Mouse (Mus musculus): ENCODE results near the gene Lrrc30. TPM values are rescaled to one million over a fixed set of nuclear protein-coding genes. Genes with fewer than 3 reads are reported as not detected.
A peak's percentile ranks its signal among the peaks of the same experiment; 100 is the strongest.

The Lrrc30 gene
- total and polyA plus RNA-seq, 2 experiments from 2014 or later, result 0.11 TPM; not detected in 1

GRCm38 (mm10) chr17:67612151-67612550 lies 20.4 kb downstream of the Lrrc30 start:
- 67% methylated on average over 3 of the region's 3 CpGs for WGBS
- H3K4me2 ChIP-seq (ENCODE audit: low read depth, low read length), result no peak overlapping the region
- no peak for ATAC-seq (ENCODE audit: insufficient read depth, low read depth)
- no peak overlapping the region for H3K27ac ChIP-seq (ENCODE audit: low read depth)
- TF ChIP-seq EP300 (IDR thresholded peaks at IDR 0.05; ENCODE audit: low read depth), result no peak
- TF ChIP-seq CTCF (IDR thresholded peaks at IDR 0.05; ENCODE audit: low read depth), result no peak
- DNase-seq (ENCODE audit: low spot score), result no peak
- H3K9ac ChIP-seq (replicated peaks; ENCODE audit: low read depth, low read length), result no peak overlapping the region
- no peaks in the 10 kb centered on the region for H3K27me3 ChIP-seq (ENCODE audit: control insufficient read depth, insufficient read depth, low read length)
- no peak overlapping the region for H3K4me3 ChIP-seq (ENCODE audit: low read depth, low read length)
- H3K36me3 ChIP-seq (replicated peaks; ENCODE audit: control insufficient read depth, insufficient read depth, low read length), result no peaks in the 10 kb centered on the region
- H3K4me1 ChIP-seq (ENCODE audit: control insufficient read depth, insufficient read depth), result no peaks in the 10 kb centered on the region
- no peaks in the 10 kb centered on the region for H3K9me3 ChIP-seq (replicated peaks; ENCODE audit: control insufficient read depth, low read length)

DNA sequence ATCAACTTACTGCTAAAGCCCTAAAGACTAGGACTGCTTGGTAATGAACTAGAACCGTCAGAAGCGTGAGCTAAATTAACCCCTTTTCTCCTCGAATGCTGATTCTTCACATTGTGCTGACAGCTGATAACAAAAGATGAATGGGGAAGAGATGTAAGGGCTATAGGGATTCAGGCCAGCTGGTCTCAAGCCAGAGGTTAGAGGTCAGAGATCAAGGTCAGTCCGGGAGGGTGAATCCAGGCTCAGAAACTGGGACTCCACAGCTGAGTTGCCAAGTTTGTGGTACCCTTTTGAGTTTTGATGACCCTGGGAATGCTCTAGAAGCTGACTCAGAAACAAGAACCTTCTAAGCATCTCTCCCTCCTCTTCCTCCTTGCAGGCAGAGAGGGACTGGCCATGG lies 28.1 kb downstream of the Lrrc30 start:
- 0 out of 2 replicates have a peak, but pooled peaks cover 3% of the 10 kb centered on the region for H3K4me1 ChIP-seq (ENCODE audit: control insufficient read depth, insufficient read depth)
- 33% methylated on average over 4 of the region's 4 CpGs for WGBS
- H3K27ac ChIP-seq (ENCODE audit: low read depth), result no peak overlapping the region
- no peak for TF ChIP-seq EP300 (IDR thresholded peaks at IDR 0.05; ENCODE audit: low read depth)
- TF ChIP-seq CTCF (IDR thresholded peaks at IDR 0.05; ENCODE audit: low read depth), result no peak
- H3K36me3 ChIP-seq (replicated peaks; ENCODE audit: control insufficient read depth, insufficient read depth, low read length), result no peaks in the 10 kb centered on the region
- ATAC-seq (ENCODE audit: insufficient read depth, low read depth) (no peak), DNase-seq (ENCODE audit: low spot score) (no peak)
- H3K9ac ChIP-seq (replicated peaks; ENCODE audit: low read depth, low read length), result no peak overlapping the region
- H3K4me2 ChIP-seq (ENCODE audit: low read depth, low read length), result no peak overlapping the region
- H3K4me3 ChIP-seq (ENCODE audit: low read depth, low read length), result no peak overlapping the region
- no peaks in the 10 kb centered on the region for H3K9me3 ChIP-seq (replicated peaks; ENCODE audit: control insufficient read depth, low read length)
- H3K27me3 ChIP-seq (ENCODE audit: control insufficient read depth, insufficient read depth, low read length), result no peaks in the 10 kb centered on the region

GRCm38 (mm10) chr17:67602556-67602955 lies 30.0 kb downstream of the Lrrc30 start:
- TF ChIP-seq CTCF (IDR thresholded peaks at IDR 0.05; ENCODE audit: low read depth), result no peak
- TF ChIP-seq EP300 (IDR thresholded peaks at IDR 0.05; ENCODE audit: low read depth), result no peak
- ATAC-seq (ENCODE audit: insufficient read depth, low read depth), result no peak
- no peak overlapping the region for H3K9ac ChIP-seq (replicated peaks; ENCODE audit: low read depth, low read length)
- no peaks in the 10 kb centered on the region for H3K27me3 ChIP-seq (ENCODE audit: control insufficient read depth, insufficient read depth, low read length)
- no peak overlapping the region for H3K4me3 ChIP-seq (ENCODE audit: low read depth, low read length)
- 60% methylated on average over 4 of the region's 4 CpGs for WGBS
- H3K9me3 ChIP-seq (replicated peaks; ENCODE audit: control insufficient read depth, low read length), result no peaks in the 10 kb centered on the region
- H3K27ac ChIP-seq (ENCODE audit: low read depth), result no peak overlapping the region
- no peak for DNase-seq (ENCODE audit: low spot score)
- H3K36me3 ChIP-seq (replicated peaks; ENCODE audit: control insufficient read depth, insufficient read depth, low read length), result no peaks in the 10 kb centered on the region
- 0 out of 2 replicates have a peak, but pooled peaks cover 3% of the 10 kb centered on the region for H3K4me1 ChIP-seq (ENCODE audit: control insufficient read depth, insufficient read depth)
- H3K4me2 ChIP-seq (ENCODE audit: low read depth, low read length), result no peak overlapping the region

DNA sequence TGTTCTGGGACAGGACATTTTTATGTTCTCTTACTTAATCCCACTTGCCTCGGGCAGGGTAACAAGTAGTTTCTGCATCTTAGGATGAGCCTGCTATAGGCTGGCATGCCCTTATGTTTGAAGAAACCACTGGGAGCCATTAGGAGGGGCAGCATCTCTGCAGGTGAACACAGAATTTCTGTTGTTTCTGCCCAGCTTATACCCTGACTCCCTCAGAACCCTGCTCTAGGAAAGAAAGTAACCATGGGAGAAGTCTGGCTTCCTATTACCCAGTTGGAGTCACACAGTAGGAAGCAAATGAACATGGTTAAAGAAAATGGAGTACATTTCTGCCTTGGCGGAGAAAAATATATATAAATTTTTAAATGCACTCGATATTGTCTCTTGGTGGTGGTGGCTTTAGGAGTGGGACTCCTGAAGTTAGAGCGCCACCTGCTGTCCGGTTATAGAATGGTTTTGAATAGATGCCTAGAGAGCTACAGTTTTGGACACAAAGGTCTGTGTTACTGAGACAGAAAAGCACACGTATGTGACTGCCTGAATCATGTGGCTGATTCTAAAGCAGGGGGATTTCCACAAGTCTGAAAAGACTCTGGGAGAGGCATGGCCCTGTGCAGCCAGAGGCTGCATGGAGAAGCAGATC lies 47.5 kb downstream of the Lrrc30 start:
- Histone ChIP-seq H3K27me3 (ENCODE audit: control insufficient read depth, insufficient read depth, low read length) (no peaks in the 10 kb centered on the region), H3K27ac (ENCODE audit: low read depth) (no peak overlapping the region), H3K9ac (replicated peaks; ENCODE audit: low read depth, low read length) (no peak overlapping the region), H3K4me3 (ENCODE audit: low read depth, low read length) (no peak overlapping the region), H3K4me2 (ENCODE audit: low read depth, low read length) (no peak overlapping the region; the same call in 1 of the 2 replicates), H3K9me3 (replicated peaks; ENCODE audit: control insufficient read depth, low read length) (no peaks in the 10 kb centered on the region), H3K4me1 (ENCODE audit: control insufficient read depth, insufficient read depth) (0 out of 2 replicates have a peak, but pooled peaks cover 4% of the 10 kb centered on the region), H3K36me3 (replicated peaks; ENCODE audit: control insufficient read depth, insufficient read depth, low read length) (no peaks in the 10 kb centered on the region)
- DNase-seq (ENCODE audit: low spot score) (peak; percentile 72), ATAC-seq (ENCODE audit: insufficient read depth, low read depth) (0 out of 2 replicates have a peak, but pooled peaks have one; percentile 41)
- 18% methylated on average over 6 of the region's 6 CpGs for WGBS
- peak; percentile 78 for TF ChIP-seq CTCF (IDR thresholded peaks at IDR 0.05; ENCODE audit: low read depth)
- TF ChIP-seq EP300 (IDR thresholded peaks at IDR 0.05; ENCODE audit: low read depth), result no peak

DNA sequence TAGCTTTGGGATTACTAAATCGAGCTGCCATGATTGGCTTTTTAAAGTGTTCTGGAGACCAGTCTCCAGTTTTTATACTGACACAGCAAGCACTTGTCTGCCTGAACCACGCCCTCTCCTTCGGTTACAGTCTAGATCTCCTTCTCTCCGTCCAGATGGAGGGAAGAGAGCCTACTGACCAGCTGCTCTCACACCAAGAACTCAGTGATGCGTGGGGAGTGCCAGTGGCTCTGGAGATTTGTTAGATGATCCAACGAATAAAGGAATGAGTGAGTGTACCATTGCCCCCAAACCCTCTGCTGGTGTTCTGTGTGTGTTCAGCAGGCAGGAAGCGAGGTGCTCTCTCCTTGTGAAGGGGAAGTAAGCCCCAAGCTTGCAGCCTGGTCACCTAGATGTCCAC lies 48.0 kb downstream of the Lrrc30 start:
- H3K27ac ChIP-seq (ENCODE audit: low read depth), result no peak overlapping the region
- 49% methylated on average over 7 of the region's 7 CpGs for WGBS
- no peaks in the 10 kb centered on the region for H3K27me3 ChIP-seq (ENCODE audit: control insufficient read depth, insufficient read depth, low read length)
- TF ChIP-seq CTCF (IDR thresholded peaks at IDR 0.05; ENCODE audit: low read depth), result no peak
- no peak for TF ChIP-seq EP300 (IDR thresholded peaks at IDR 0.05; ENCODE audit: low read depth)
- H3K4me1 ChIP-seq (ENCODE audit: control insufficient read depth, insufficient read depth), result 0 out of 2 replicates have a peak, but pooled peaks cover 4% of the 10 kb centered on the region
- no peak for ATAC-seq (ENCODE audit: insufficient read depth, low read depth)
- no peak overlapping the region for H3K4me2 ChIP-seq (ENCODE audit: low read depth, low read length)
- no peaks in the 10 kb centered on the region for H3K9me3 ChIP-seq (replicated peaks; ENCODE audit: control insufficient read depth, low read length)
- no peak for DNase-seq (ENCODE audit: low spot score)
- H3K9ac ChIP-seq (replicated peaks; ENCODE audit: low read depth, low read length), result no peak overlapping the region
- H3K4me3 ChIP-seq (ENCODE audit: low read depth, low read length), result no peak overlapping the region
- no peaks in the 10 kb centered on the region for H3K36me3 ChIP-seq (replicated peaks; ENCODE audit: control insufficient read depth, insufficient read depth, low read length)

GRCm38 (mm10) chr17:67583422-67583821 lies 49.1 kb downstream of the Lrrc30 start:
- Histone ChIP-seq H3K9ac (replicated peaks; ENCODE audit: low read depth, low read length) (no peak overlapping the region), H3K27me3 (ENCODE audit: control insufficient read depth, insufficient read depth, low read length) (no peaks in the 10 kb centered on the region), H3K36me3 (replicated peaks; ENCODE audit: control insufficient read depth, insufficient read depth, low read length) (no peaks in the 10 kb centered on the region), H3K27ac (ENCODE audit: low read depth) (no peak overlapping the region), H3K4me3 (ENCODE audit: low read depth, low read length) (no peak overlapping the region), H3K4me1 (ENCODE audit: control insufficient read depth, insufficient read depth) (0 out of 2 replicates have a peak, but pooled peaks cover 4% of the 10 kb centered on the region), H3K9me3 (replicated peaks; ENCODE audit: control insufficient read depth, low read length) (no peaks in the 10 kb centered on the region), H3K4me2 (ENCODE audit: low read depth, low read length) (no peak overlapping the region)
- DNase-seq (ENCODE audit: low spot score) (no peak), ATAC-seq (ENCODE audit: insufficient read depth, low read depth) (no peak)
- TF ChIP-seq EP300 (IDR thresholded peaks at IDR 0.05; ENCODE audit: low read depth), result no peak
- 49% methylated on average over 7 of the region's 7 CpGs for WGBS
